Mouse (Mus musculus): ENCODE measurements around the gene Kirrel. TPM values are rescaled to one million over a fixed set of nuclear protein-coding genes. Genes with fewer than 3 reads are reported as not detected.

Kirrel gene
- total and polyA plus RNA-seq, 3 experiments: not detected

- no peak overlapping the region for H3K27ac ChIP-seq (ENCODE audit: insufficient read depth, low read depth)
- no peak overlapping the region for H3K9ac ChIP-seq (ENCODE audit: insufficient read depth, low read depth)
- dilution Hi-C loops (cut with MboI; ENCODE audit: extremely low pct_ligation_motif_present, extremely low pct_unique_long_range_greater_than_20kb, low sequenced_read_pairs) (no loop called here), in situ Hi-C loops (cut with MboI; ENCODE audit: low pct_ligation_motif_present, low pct_unique_long_range_greater_than_20kb, low sequenced_read_pairs) (no loop called here)
- TF ChIP-seq NRF1 (IDR thresholded peaks at IDR 0.05; ENCODE audit: low read depth, low read length) (no peak), CTCF (conservative IDR thresholded peaks at IDR 0.05 in 1 of 2, IDR thresholded peaks at IDR 0.05 in 1 of 2; ENCODE audit: low read depth in 2 of 2, low read length in 2 of 2) (peak; percentile 83 to 84), SMC3 (IDR thresholded peaks at IDR 0.05; ENCODE audit: low read depth, low read length) (peak; percentile 65), JUND (conservative IDR thresholded peaks at IDR 0.05; ENCODE audit: low read depth, low read length) (no peak), JUN (IDR thresholded peaks at IDR 0.05; ENCODE audit: insufficient read depth, low read depth, low read length) (no peak), RAD21 (IDR thresholded peaks at IDR 0.05; ENCODE audit: low read depth, low read length) (peak; percentile 71)
- no peak overlapping the region for H3K4me2 ChIP-seq (ENCODE audit: insufficient read depth, low read depth, poor library complexity, severe bottlenecking)
- peak; percentile 73 for DNase-seq (ENCODE audit: extremely low read depth)
- H3K36me3 ChIP-seq (replicated peaks in 1 of 2; ENCODE audit: control insufficient read depth in 1 of 2, insufficient read depth in 1 of 2, low read length in 1 of 2): no peaks in the 10 kb centered on the region
- peaks cover 5% of the 10 kb centered on the region for H3K9me3 ChIP-seq (replicated peaks; ENCODE audit: low read length)
- no peaks in the 10 kb centered on the region for H3K27me3 ChIP-seq (replicated peaks)
- H3K79me2 ChIP-seq (replicated peaks; ENCODE audit: control insufficient read depth, extremely low read depth, insufficient read depth, poor library complexity, severe bottlenecking): no peaks in the 10 kb centered on the region
- H3K4me3 ChIP-seq (replicated peaks in 1 of 3; ENCODE audit: low read depth in 2 of 3, low read length in 2 of 3, poor library complexity in 1 of 3): no peak overlapping the region
- H3K4me1 ChIP-seq (ENCODE audit: control insufficient read depth in 1 of 2, insufficient read depth in 2 of 2): peaks cover 0 to 18% of the 10 kb centered on the region in 2 experiments; a peak in 2 of 4 replicates
Measured at GRCm38 (mm10) chr3:87030855-87031254, 143.7 kb downstream of the Kirrel start.

Other genes with a start within 250 kb of the Kirrel start
- gene Cd1d1, start 175.3 kb downstream of the Kirrel start, total RNA-seq (2012; rRNA removed): 2.4 and 3.0 TPM in 2 replicates
- 5.9 and 6.3 TPM in 2 replicates for gene Cd1d1, start 175.3 kb downstream of the Kirrel start, total RNA-seq (2014; rRNA removed)
- gene Cd1d1, start 175.3 kb downstream of the Kirrel start, polyA plus RNA-seq (2012; ENCODE audit: insufficient read length, low read depth): 6.8 and 7.1 TPM in 2 replicates
- not detected in 2 replicates for gene Fcrls, start 89.0 kb upstream of the Kirrel start, total RNA-seq (2012; rRNA removed)
- not detected in 2 replicates for gene Fcrls, start 89.0 kb upstream of the Kirrel start, total RNA-seq (2014; rRNA removed)
- 0.13 and 0.14 TPM in 2 replicates for gene Fcrls, start 89.0 kb upstream of the Kirrel start, polyA plus RNA-seq (2012; ENCODE audit: insufficient read length, low read depth)
- gene Cd5l, start 183.1 kb upstream of the Kirrel start, total RNA-seq (2012; rRNA removed): 0.13 and 0.17 TPM in 2 replicates
- 0.11 and 0.15 TPM in 2 replicates for gene Cd5l, start 183.1 kb upstream of the Kirrel start, total RNA-seq (2014; rRNA removed)
- gene Cd5l, start 183.1 kb upstream of the Kirrel start, polyA plus RNA-seq (2012; ENCODE audit: insufficient read length, low read depth): 0.11 TPM in 1 of 2 replicates, not detected in the other
- gene Fcrl1, start 201.6 kb upstream of the Kirrel start, total RNA-seq (2012; rRNA removed): 17.6 and 20.6 TPM in 2 replicates
- 45.2 and 47.1 TPM in 2 replicates for gene Fcrl1, start 201.6 kb upstream of the Kirrel start, total RNA-seq (2014; rRNA removed)
- 50.1 and 54.9 TPM in 2 replicates for gene Fcrl1, start 201.6 kb upstream of the Kirrel start, polyA plus RNA-seq (2012; ENCODE audit: insufficient read length, low read depth)